Comparison of ENCODE assay signal across 13 mouse cellular contexts in the genomic region with DNA sequence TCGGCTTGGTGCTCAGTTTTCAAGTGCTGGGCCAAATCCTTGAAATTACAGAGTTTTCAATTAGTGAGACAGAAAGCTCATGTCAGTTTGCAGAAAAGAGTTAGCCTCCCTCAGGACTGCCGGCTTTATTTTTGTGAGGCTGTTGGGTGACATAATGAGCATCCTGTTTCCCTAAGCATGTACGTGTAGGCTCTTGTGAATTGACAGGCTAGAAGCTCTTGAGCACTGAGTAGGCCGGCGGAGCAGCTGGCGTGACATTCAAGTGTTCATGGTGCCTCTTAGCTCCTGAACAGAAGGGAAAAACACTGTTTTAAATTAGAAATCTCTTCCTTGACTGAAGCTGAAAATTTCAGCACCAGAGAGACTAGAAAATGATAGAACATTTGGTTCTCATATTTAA. TPM values are rescaled to one million over a fixed set of nuclear protein-coding genes. Genes with fewer than 3 reads are reported as not detected.
DNase-seq lines count a peak whose midpoint lies in the region; ATAC-seq lines count a peak whose summit lies in the region.
"Had no signal": no experiment of that assay in that cellular context is flagged by ENCODE, and none has a peak within 500 bp of the region (broad histone marks: within the 10 kb centered on the region; RNA-seq: fewer than 3 reads in every experiment).

No protein-coding gene starts in this region.

- peak; percentile 20 for ATAC-seq in activated CD4-positive, CD25-positive, alpha-beta regulatory T cell, adult 4 months
- ATAC-seq: hindbrain, embryonic 16.5 days had no signal

- H3K4me1 ChIP-seq in brown adipose tissue, adult 24 weeks (ENCODE audit: control insufficient read depth, insufficient read depth, insufficient read length, low read length), result peaks cover 20% of the 10 kb centered on the region

- DNase-seq in frontal cortex, postnatal 25 days (ENCODE audit: low spot score in 2 of 2), result peak; percentile 45
- DNase-seq in left cerebral cortex, postnatal 36 days (ENCODE audit: low spot score in 2 of 2), result peak; percentile 68 to 78
- no peak for DNase-seq in neural tube, embryonic 10.5 days (ENCODE audit: extremely low spot score, low spot score)
- no peak for DNase-seq in adrenal gland, postnatal 14 days
- no peak for DNase-seq in thymus, postnatal 10 days (ENCODE audit: low spot score in 2 of 2)
- DNase-seq: cerebellum, adult 8-10 months; lung, postnatal 14 days; thymus, postnatal 25 days had no signal

- 0 out of 2 replicates have a peak overlapping the region, but pooled peaks have one; percentile 51 for H3K27ac ChIP-seq in brown adipose tissue, adult 24 weeks (replicated peaks; ENCODE audit: low read depth, low read length)
- H3K27ac ChIP-seq: heart, embryonic 10.5 days; limb, embryonic 12.5 days had no signal

- no peak overlapping the region for H3K4me3 ChIP-seq in brown adipose tissue, adult 24 weeks (ENCODE audit: insufficient read depth, low read depth, low read length)
- H3K4me3 ChIP-seq: heart, embryonic 10.5 days; limb, embryonic 12.5 days had no signal

- intact Hi-C loops in left cerebral cortex, postnatal 36 days (cut with DNase I), result no loop called here

RNA-seq across cellular contexts. Expression of a gene that starts 45.2 kb away (rescaled TPM):
- polyA plus RNA-seq in activated CD4-positive, CD25-positive, alpha-beta regulatory T cell, adult 4 months (2017; shearing (Covaris generic)), result 100 to 1,000 TPM in 1 of 2 experiments, 10 to 100 TPM in 1; 95.0 to 130 TPM
- polyA plus RNA-seq in brown adipose tissue, adult 24 weeks (2012; ENCODE audit: insufficient read depth, insufficient read length, missing spikeins), result 13.2 and 14.9 TPM in 2 replicates
- 100 to 1,000 TPM; 707 to 758 TPM for total RNA-seq in left cerebral cortex, postnatal 36 days (2021)
- 56.0 and 62.0 TPM in 2 replicates for total RNA-seq in adrenal gland, postnatal 14 days (2021)

Comparison
In these comparisons a context has a peak if more than half of its experiments do, and no peak if none do; other contexts are left out.
1. DNase-seq: peak in frontal cortex, postnatal 25 days (2 of 2) and left cerebral cortex, postnatal 36 days (2 of 2); none in neural tube, embryonic 10.5 days (single experiment), adrenal gland, postnatal 14 days (single experiment) and thymus, postnatal 10 days (0 of 2).
2. RNA of a gene that starts 45.2 kb away (total RNA-seq): 707 to 758 TPM in left cerebral cortex, postnatal 36 days; 56.0 to 62.0 TPM in adrenal gland, postnatal 14 days; every median in the first group is over 10 times any median in the second.